Mouse (Mus musculus): ENCODE results near the gene Gm10320. TPM values are rescaled to one million over a fixed set of nuclear protein-coding genes. Genes with fewer than 3 reads are reported as not detected.

The Gm10320 gene
- polyA plus RNA-seq (2014; fragmentation: Nextera tagmentation; extraction: Ambion mirVana) = 1.8 TPM in 2 replicates

- Histone ChIP-seq H3K27me3 (ENCODE audit: insufficient read depth, low read length) (no peaks in the 10 kb centered on the region), H3K4me3 (ENCODE audit: low read depth, low read length) (no peak within 1 kb of the TSS), H3K9me3 (ENCODE audit: low read depth, low read length) (no peaks in the 10 kb centered on the region), H3K36me3 (ENCODE audit: insufficient read depth) (no peaks in the 10 kb centered on the region), H3K4me1 (ENCODE audit: insufficient read depth) (no peaks in the 10 kb centered on the region), H3K9ac (no peak within 1 kb of the TSS), H3K27ac (ENCODE audit: low read depth) (no peak within 1 kb of the TSS), H3K4me2 (no peak within 1 kb of the TSS)
- TF ChIP-seq CTCF (IDR thresholded peaks at IDR 0.05; ENCODE audit: low read depth) = no peak
- WGBS = 80% methylated on average over 3 of the region's 3 CpGs
- ATAC-seq (ENCODE audit: insufficient read depth) (no peak), DNase-seq (no peak)
Observed at GRCm38 (mm10) chr13:98491909-98492308, at the start of gene Gm10320. TSS of gene Gm10320 (minus strand) at chr13:98492001.

GRCm38 (mm10) chr13:98541601-98542000 lies 49.8 kb upstream of the Gm10320 start:
- Histone ChIP-seq H3K9ac (no peak overlapping the region), H3K27ac (ENCODE audit: low read depth) (no peak overlapping the region), H3K9me3 (ENCODE audit: low read depth, low read length) (no peaks in the 10 kb centered on the region), H3K4me2 (no peak overlapping the region), H3K4me3 (ENCODE audit: low read depth, low read length) (no peak overlapping the region), H3K36me3 (ENCODE audit: insufficient read depth) (no peaks in the 10 kb centered on the region), H3K27me3 (ENCODE audit: insufficient read depth, low read length) (no peaks in the 10 kb centered on the region), H3K4me1 (ENCODE audit: insufficient read depth) (no peaks in the 10 kb centered on the region)
- TF ChIP-seq CTCF (IDR thresholded peaks at IDR 0.05; ENCODE audit: low read depth) = no peak
- no peak for DNase-seq
- no peak for ATAC-seq (ENCODE audit: insufficient read depth)
- 67% methylated on average over 2 of the region's 2 CpGs for WGBS

GRCm38 (mm10) chr13:98540206-98540605 lies 48.4 kb upstream of the Gm10320 start:
- 69% methylated on average over 3 of the region's 3 CpGs for WGBS
- H3K4me3 ChIP-seq (ENCODE audit: low read depth, low read length) = no peak overlapping the region
- no peaks in the 10 kb centered on the region for H3K36me3 ChIP-seq (ENCODE audit: insufficient read depth)
- no peak overlapping the region for H3K9ac ChIP-seq
- no peak overlapping the region for H3K27ac ChIP-seq (ENCODE audit: low read depth)
- H3K9me3 ChIP-seq (ENCODE audit: low read depth, low read length) = no peaks in the 10 kb centered on the region
- no peak overlapping the region for H3K4me2 ChIP-seq
- no peaks in the 10 kb centered on the region for H3K4me1 ChIP-seq (ENCODE audit: insufficient read depth)
- TF ChIP-seq CTCF (IDR thresholded peaks at IDR 0.05; ENCODE audit: low read depth) = no peak
- ATAC-seq (ENCODE audit: insufficient read depth) (no peak), DNase-seq (no peak)
- 0 out of 2 replicates have a peak, but pooled peaks cover 5% of the 10 kb centered on the region for H3K27me3 ChIP-seq (ENCODE audit: insufficient read depth, low read length)

- 48% methylated on average over 7 of the region's 7 CpGs for WGBS
- H3K36me3 ChIP-seq (ENCODE audit: insufficient read depth) = no peaks in the 10 kb centered on the region
- no peak overlapping the region for H3K27ac ChIP-seq (ENCODE audit: low read depth)
- peaks cover 5% of the 10 kb centered on the region; the same call in 1 of the 2 replicates for H3K4me1 ChIP-seq (ENCODE audit: insufficient read depth)
- no peak overlapping the region for H3K4me3 ChIP-seq (ENCODE audit: low read depth, low read length)
- ATAC-seq (ENCODE audit: insufficient read depth) (no peak), DNase-seq (peak; percentile 65)
- no peaks in the 10 kb centered on the region for H3K9me3 ChIP-seq (ENCODE audit: low read depth, low read length)
- no peak overlapping the region for H3K9ac ChIP-seq
- no peak for TF ChIP-seq CTCF (IDR thresholded peaks at IDR 0.05; ENCODE audit: low read depth)
- no peak overlapping the region for H3K4me2 ChIP-seq
- 0 out of 2 replicates have a peak, but pooled peaks cover 5% of the 10 kb centered on the region for H3K27me3 ChIP-seq (ENCODE audit: insufficient read depth, low read length)
Observed at GRCm38 (mm10) chr13:98539311-98539710, 47.5 kb upstream of the Gm10320 start.

GRCm38 (mm10) chr13:98538587-98538986 lies 46.8 kb upstream of the Gm10320 start:
- DNase-seq (no peak), ATAC-seq (ENCODE audit: insufficient read depth) (no peak)
- Histone ChIP-seq H3K9me3 (ENCODE audit: low read depth, low read length) (no peaks in the 10 kb centered on the region), H3K27me3 (ENCODE audit: insufficient read depth, low read length) (0 out of 2 replicates have a peak, but pooled peaks cover 5% of the 10 kb centered on the region), H3K4me3 (ENCODE audit: low read depth, low read length) (no peak overlapping the region), H3K36me3 (ENCODE audit: insufficient read depth) (no peaks in the 10 kb centered on the region), H3K27ac (ENCODE audit: low read depth) (no peak overlapping the region), H3K4me2 (no peak overlapping the region), H3K9ac (no peak overlapping the region), H3K4me1 (ENCODE audit: insufficient read depth) (peaks cover 9% of the 10 kb centered on the region)
- no peak for TF ChIP-seq CTCF (IDR thresholded peaks at IDR 0.05; ENCODE audit: low read depth)
- 66% methylated on average over 5 of the region's 5 CpGs for WGBS

- no peak for DNase-seq
- peak overlapping the region; percentile 50 for H3K4me2 ChIP-seq
- WGBS = 27% methylated on average over 2 of the region's 2 CpGs
- no peak for TF ChIP-seq CTCF (IDR thresholded peaks at IDR 0.05; ENCODE audit: low read depth)
- ATAC-seq (ENCODE audit: insufficient read depth) = 0 out of 2 replicates have a peak, but pooled peaks have one; percentile 33
- no peak overlapping the region for H3K4me3 ChIP-seq (ENCODE audit: low read depth, low read length)
- peaks cover 11% of the 10 kb centered on the region for H3K4me1 ChIP-seq (ENCODE audit: insufficient read depth)
- H3K9me3 ChIP-seq (ENCODE audit: low read depth, low read length) = no peaks in the 10 kb centered on the region
- 0 out of 2 replicates have a peak, but pooled peaks cover 5% of the 10 kb centered on the region for H3K27me3 ChIP-seq (ENCODE audit: insufficient read depth, low read length)
- peak overlapping the region; percentile 6; the same call in 1 of the 2 replicates for H3K27ac ChIP-seq (ENCODE audit: low read depth)
- H3K9ac ChIP-seq = no peak overlapping the region
- H3K36me3 ChIP-seq (ENCODE audit: insufficient read depth) = no peaks in the 10 kb centered on the region
Observed at GRCm38 (mm10) chr13:98534913-98535262, 43.1 kb upstream of the Gm10320 start.

GRCm38 (mm10) chr13:98534190-98534912 lies 42.5 kb upstream of the Gm10320 start:
- H3K36me3 ChIP-seq (ENCODE audit: insufficient read depth) = no peaks in the 10 kb centered on the region
- WGBS = 13% methylated on average over 18 of the region's 18 CpGs
- H3K4me2 ChIP-seq = peak overlapping the region; percentile 50
- H3K9ac ChIP-seq = no peak overlapping the region
- DNase-seq = peak; percentile 89
- H3K27me3 ChIP-seq (ENCODE audit: insufficient read depth, low read length) = 0 out of 2 replicates have a peak, but pooled peaks cover 5% of the 10 kb centered on the region
- ATAC-seq (ENCODE audit: insufficient read depth) = peak; percentile 85
- no peak for TF ChIP-seq CTCF (IDR thresholded peaks at IDR 0.05; ENCODE audit: low read depth)
- H3K4me3 ChIP-seq (ENCODE audit: low read depth, low read length) = no peak overlapping the region; the same call in 1 of the 2 replicates
- H3K27ac ChIP-seq (ENCODE audit: low read depth) = peak overlapping the region; percentile 27; the same call in 1 of the 2 replicates
- H3K9me3 ChIP-seq (ENCODE audit: low read depth, low read length) = no peaks in the 10 kb centered on the region
- H3K4me1 ChIP-seq (ENCODE audit: insufficient read depth) = peaks cover 11% of the 10 kb centered on the region

Measured in lung, embryonic 14.5 days (tissue).